Mouse (Mus musculus) left cerebral cortex, adult 6 months (tissue): ENCODE measurements around the gene Entpd5. TPM values are rescaled to one million over a fixed set of nuclear protein-coding genes. Genes with fewer than 3 reads are reported as not detected.

Source experiments
- long read RNA-seq, 2 experiments: library from polyadenylated mRNA; unstranded; transcript quantifications; one replicate each; pipeline ENCODE4 v2.0.0; 2019 to 2020
- polyA plus RNA-seq: library from polyadenylated mRNA; unstranded; fragments of <200 nt; fragmentation: Nextera tagmentation; gene quantifications from 2 replicates; pipeline ENCODE4 v1.2.3, GENCODE M21; 2021

The Entpd5 gene
- polyA plus RNA-seq, result 13.2 and 15.6 TPM in 2 replicates
- long read RNA-seq, experiment 1, full-length matches to known transcripts, result 74 of 95 reads
- long read RNA-seq, experiment 1, partial matches to known transcripts, result 4 of 95 reads
- long read RNA-seq, experiment 1, other reads (novel, unspliced or antisense), result 17 of 95 reads
- long read RNA-seq, experiment 2, full-length matches to known transcripts, result 9 of 18 reads
- long read RNA-seq, experiment 2, partial matches to known transcripts, result 2 of 18 reads
- long read RNA-seq, experiment 2, other reads (novel, unspliced or antisense), result 7 of 18 reads

GRCm38 (mm10) chr12:84408819-84409507 is at the start of gene Entpd5, which contains the start of gene Bbof1:
Gene Entpd5 (minus strand): TSS chr12:84409029.
Gene Bbof1 (plus strand): TSS chr12:84409071.

DNA sequence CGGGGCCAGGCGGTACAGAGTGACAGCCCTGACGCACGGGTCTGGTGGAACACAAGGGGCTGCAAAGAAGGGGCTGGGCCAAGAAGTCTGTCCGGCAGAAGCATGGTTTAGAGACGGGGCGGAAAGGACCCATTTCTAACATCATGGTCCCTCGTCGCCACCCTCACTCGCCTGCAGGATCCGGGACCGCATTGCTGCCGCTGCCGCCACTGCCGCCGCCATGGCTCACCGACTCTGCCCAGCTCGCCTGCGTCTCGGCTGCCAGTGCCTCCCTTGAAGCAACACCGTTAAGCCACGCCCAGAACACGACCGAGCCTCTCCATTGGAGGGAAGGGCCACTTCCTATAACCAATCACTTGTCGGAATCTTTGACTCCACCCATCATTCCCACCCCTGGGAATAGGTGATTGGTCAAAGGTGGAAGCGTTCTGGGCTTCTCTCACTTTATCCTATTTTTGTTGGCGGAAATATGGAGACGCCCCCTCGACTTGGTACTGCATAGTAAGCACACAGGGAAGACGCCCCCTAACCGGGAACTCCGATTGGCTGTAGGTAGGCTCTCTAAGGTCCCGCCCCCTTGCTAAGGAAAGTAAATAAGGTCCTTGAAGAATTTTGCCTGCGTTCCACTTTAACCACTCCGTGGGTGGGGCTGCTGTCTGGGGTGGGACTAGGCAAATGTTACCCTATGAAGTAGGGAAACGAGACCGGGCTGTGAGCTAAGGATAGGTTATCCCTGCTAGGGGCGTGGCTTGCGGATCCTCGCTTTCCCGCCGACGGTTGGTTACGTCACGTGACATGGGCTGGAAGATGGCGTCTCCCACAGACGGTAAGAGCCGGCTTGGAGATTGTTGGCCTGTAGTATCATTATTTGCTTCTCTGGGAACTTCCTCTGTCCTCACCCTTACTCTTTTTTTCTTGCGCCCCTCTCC is 42.2 kb upstream of the Entpd5 start, which contains the start of the genes Aldh6a1 and Lin52:
Gene Aldh6a1, minus strand, starts transcription at position 287 of the 929 bp plus-strand sequence.
Gene Lin52, plus strand, starts transcription at position 705 of the 929 bp plus-strand sequence.

DNA sequence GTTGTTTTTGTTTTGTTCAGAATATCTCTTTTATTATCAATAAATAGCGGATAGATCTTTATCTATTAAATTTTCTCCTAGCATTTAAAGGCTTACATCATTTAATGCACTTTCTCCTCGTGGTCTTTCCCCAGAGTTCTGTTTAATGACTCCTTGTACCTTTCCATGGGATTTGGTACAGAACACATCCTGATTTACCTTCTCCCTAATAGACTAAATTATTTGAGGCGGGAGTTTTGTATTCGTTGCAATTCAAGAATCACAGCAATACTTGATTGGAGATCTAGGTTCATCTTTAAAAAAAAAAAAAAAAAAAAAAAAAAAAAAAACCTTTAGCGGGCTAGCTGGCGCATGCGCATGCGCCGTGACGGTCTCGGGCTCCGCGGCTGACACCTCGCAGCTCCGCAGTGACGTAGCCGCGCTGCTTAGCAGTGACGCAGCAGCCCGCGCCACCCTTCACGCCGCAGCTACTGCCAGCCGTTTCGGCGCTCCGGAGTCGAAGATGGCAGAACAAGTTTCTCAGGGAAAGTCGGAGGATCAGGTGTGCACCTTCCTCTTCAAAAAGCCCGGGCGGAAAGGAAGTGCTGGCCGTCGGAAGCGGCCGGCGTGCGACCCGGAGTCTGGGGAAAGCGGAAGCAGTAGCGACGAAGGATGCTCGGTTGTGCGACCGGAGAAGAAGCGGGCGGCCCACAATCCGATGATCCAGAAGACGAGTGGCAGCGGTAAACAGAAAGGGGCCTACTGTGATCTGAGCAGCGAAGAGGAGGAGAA is 8.2 kb upstream of the Entpd5 start, which contains the start of gene Rnf113a2:
Gene Rnf113a2, plus strand, starts transcription at position 363 of the 771 bp plus-strand sequence.

DNA sequence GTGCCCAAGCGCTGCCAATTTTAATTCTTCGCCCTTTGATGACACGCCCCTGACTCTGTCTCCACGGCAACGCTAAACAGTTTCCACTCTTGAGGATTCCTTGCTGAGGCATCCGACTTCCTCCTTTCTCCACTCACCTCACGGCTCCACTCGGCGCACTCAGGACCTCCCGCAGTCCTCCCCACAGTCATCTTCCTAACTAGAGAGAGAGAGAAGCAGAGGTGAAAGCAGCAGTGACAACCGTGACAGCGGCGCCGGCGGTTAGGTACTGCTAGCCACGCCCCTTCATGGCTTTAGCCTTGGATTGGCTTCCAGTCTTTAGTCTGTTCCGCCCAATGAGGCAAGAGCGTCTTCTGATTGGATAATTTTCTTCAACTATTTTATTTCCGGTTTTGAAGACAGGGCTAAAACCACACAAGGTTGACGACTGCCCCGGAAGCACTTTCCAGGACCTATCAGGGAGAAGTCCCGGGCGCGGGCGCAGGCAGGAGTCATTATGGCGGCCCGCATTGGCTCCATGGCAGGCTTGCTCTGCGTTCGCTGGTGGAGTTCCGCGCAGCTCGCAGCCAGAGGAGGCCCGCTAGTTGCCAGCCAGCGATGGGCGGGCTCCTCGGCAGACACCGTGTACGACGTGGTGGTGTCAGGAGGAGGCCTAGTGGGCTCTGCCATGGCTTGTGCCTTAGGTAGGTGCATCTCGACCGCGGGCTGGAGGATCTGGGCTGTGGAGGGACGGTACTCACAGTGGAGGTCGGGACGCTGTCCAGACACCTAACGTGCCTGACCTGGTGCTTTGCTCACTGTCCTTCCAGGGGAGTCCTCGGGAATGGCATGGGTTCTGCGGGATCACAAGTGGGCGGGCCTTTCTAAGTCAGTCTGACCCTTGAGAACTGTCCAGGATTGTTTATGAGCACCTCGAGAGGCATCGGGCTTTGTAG is 47.0 kb downstream of the Entpd5 start, which contains the start of the genes Coq6 and Fam161b:
Gene Coq6, plus strand, starts transcription at position 103 of the 935 bp plus-strand sequence.
Gene Fam161b, minus strand, starts transcription at position 279 of the 935 bp plus-strand sequence.

Other genes starting within 250 kb of the Entpd5 start
- gene Elmsan1, start 190.1 kb downstream of the Entpd5 start, polyA plus RNA-seq, result 3.3 and 6.3 TPM in 2 replicates
- 24.5 and 31.6 TPM in 2 replicates for gene Ptgr2, start 123.8 kb downstream of the Entpd5 start, polyA plus RNA-seq
- 16.7 and 22.7 TPM in 2 replicates for gene Zfp410, start 92.2 kb downstream of the Entpd5 start, polyA plus RNA-seq
- gene Coq6, start 47.4 kb downstream of the Entpd5 start, polyA plus RNA-seq, result 19.7 and 26.8 TPM in 2 replicates
- gene Fam161b, start 47.2 kb downstream of the Entpd5 start, polyA plus RNA-seq, result 5.5 and 6.8 TPM in 2 replicates
- 0.98 and 1.1 TPM in 2 replicates for gene Bbof1, start within 50 bp of the Entpd5 start, polyA plus RNA-seq
- 15.9 and 17.6 TPM in 2 replicates for gene Rnf113a2, start 8.2 kb upstream of the Entpd5 start, polyA plus RNA-seq
- 43.8 and 56.6 TPM in 2 replicates for gene Aldh6a1, start 42.0 kb upstream of the Entpd5 start, polyA plus RNA-seq
- 35.1 and 41.5 TPM in 2 replicates for gene Lin52, start 42.4 kb upstream of the Entpd5 start, polyA plus RNA-seq
- 0.06 TPM in 1 of 2 replicates, not detected in the other for gene Vsx2, start 160.7 kb upstream of the Entpd5 start, polyA plus RNA-seq
- 8.5 and 10.3 TPM in 2 replicates for gene Abcd4, start 208.4 kb upstream of the Entpd5 start, polyA plus RNA-seq
- gene Vrtn, start 232.0 kb upstream of the Entpd5 start, polyA plus RNA-seq, result not detected in 2 replicates